Mouse (Mus musculus) brain, embryonic 18.5 days (tissue): ENCODE data around the gene Safb2.

ENCODE experiments used
- DNase-seq: peaks from one replicate; pipeline ENCODE4 v3.0.0-alpha.2; 2012; ENCODE audit warnings: low read depth, low spot score

The Safb2 gene

GRCm38 (mm10) chr17:56522744-56523143 lies 61.6 kb downstream of the Safb2 start:
- no peak for DNase-seq

GRCm38 (mm10) chr17:56515690-56516410 lies 68.5 kb downstream of the Safb2 start:
- peak; percentile 45 for DNase-seq

- no peak for DNase-seq
Observed at GRCm38 (mm10) chr17:56514916-56515315, 69.5 kb downstream of the Safb2 start.

- no peak for DNase-seq
Observed at GRCm38 (mm10) chr17:56514330-56514729, 70.1 kb downstream of the Safb2 start.

- no peak for DNase-seq
Observed at GRCm38 (mm10) chr17:56512310-56512709, 72.1 kb downstream of the Safb2 start, which contains the start of gene Znrf4. TSS of gene Znrf4 (minus strand) at chr17:56512431.

GRCm38 (mm10) chr17:56511707-56512090 lies 72.7 kb downstream of the Safb2 start:
- DNase-seq: no peak

GRCm38 (mm10) chr17:56510970-56511706 lies 73.2 kb downstream of the Safb2 start:
- DNase-seq: no peak
